Comparison of ENCODE assay signal across 9 mouse cellular contexts in the genomic region with DNA sequence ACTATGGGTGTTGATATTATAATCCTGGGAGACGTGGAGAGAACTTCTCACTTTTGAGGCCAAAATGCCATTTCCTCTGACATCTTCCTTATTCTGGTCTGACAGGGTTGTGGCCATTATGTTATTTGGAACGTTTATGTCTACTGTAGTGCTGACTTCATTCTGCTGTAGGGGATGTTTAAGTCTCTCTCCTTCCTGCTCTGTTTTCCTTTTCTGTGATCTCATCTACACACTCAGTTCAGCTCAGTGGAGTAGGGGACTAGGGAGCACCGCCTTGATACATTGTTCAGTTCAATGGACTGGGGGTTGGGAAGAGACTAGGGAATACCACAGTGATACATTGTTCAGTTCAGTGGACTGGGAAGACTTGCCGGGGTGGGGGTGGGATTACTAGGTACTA. TPM values are rescaled to one million over a fixed set of nuclear protein-coding genes. Genes with fewer than 3 reads are reported as not detected.
A peak's percentile ranks its signal among the peaks of the same experiment; 100 is the strongest.
DNase-seq lines count a peak whose midpoint lies in the region; ATAC-seq and TF ChIP-seq lines count a peak whose summit lies in the region.
"Had no signal": no experiment of that assay in that cellular context is flagged by ENCODE, and none has a peak within 500 bp of the region (broad histone marks: within the 10 kb centered on the region; RNA-seq: fewer than 3 reads in every experiment).

No protein-coding gene starts in this region.

- no peak for TF ChIP-seq EP300 in stomach, postnatal 0 days (optimal IDR thresholded peaks at IDR 0.05)

- H3K27ac ChIP-seq in forebrain, embryonic 14.5 days (ENCODE audit: low read depth, low read length): no peak overlapping the region; the same call in 1 of the 2 replicates
- no peak overlapping the region for H3K27ac ChIP-seq in forebrain, embryonic 12.5 days
- H3K27ac ChIP-seq in lung, embryonic 16.5 days (ENCODE audit: low read length): no peak overlapping the region
- no peak overlapping the region for H3K27ac ChIP-seq in stomach, postnatal 0 days (replicated peaks)

- peak; percentile 21 for DNase-seq in forebrain, embryonic 14.5 days (ENCODE audit: low spot score)
- no peak for DNase-seq in lung, postnatal 10 days
- DNase-seq in embryo, embryonic 11 days: peak; percentile 36
- DNase-seq in naive thymus-derived CD4-positive, alpha-beta T cell, adult 2 months (ENCODE audit: low read depth): peak; percentile 67
- DNase-seq in layer of hippocampus, adult 9-11 months: no peak
- DNase-seq in stomach, postnatal 0 days (ENCODE audit: low spot score): no peak

- WGBS in forebrain, embryonic 14.5 days: 20% methylated on average over 4 of the region's 4 CpGs
- 22% methylated on average over 4 of the region's 4 CpGs for WGBS in forebrain, embryonic 12.5 days
- WGBS in lung, embryonic 16.5 days: 31% methylated on average over 4 of the region's 4 CpGs
- WGBS in stomach, postnatal 0 days: 40% methylated on average over 4 of the region's 4 CpGs

- H3K27me3 ChIP-seq in forebrain, embryonic 14.5 days (replicated peaks; ENCODE audit: control insufficient read depth, insufficient read depth, low read length): no peaks in the 10 kb centered on the region
- no peaks in the 10 kb centered on the region for H3K27me3 ChIP-seq in forebrain, embryonic 12.5 days
- H3K27me3 ChIP-seq in lung, embryonic 16.5 days (ENCODE audit: control insufficient read depth, insufficient read depth, low read depth, low read length): no peaks in the 10 kb centered on the region
- no peaks in the 10 kb centered on the region for H3K27me3 ChIP-seq in stomach, postnatal 0 days (ENCODE audit: control insufficient read depth, insufficient read depth, low read length)
- H3K27me3 ChIP-seq: CH12.LX had no signal

- no peaks in the 10 kb centered on the region for H3K9me3 ChIP-seq in forebrain, embryonic 14.5 days (replicated peaks; ENCODE audit: control insufficient read depth, low read length)
- no peaks in the 10 kb centered on the region for H3K9me3 ChIP-seq in forebrain, embryonic 12.5 days
- no peaks in the 10 kb centered on the region for H3K9me3 ChIP-seq in lung, embryonic 16.5 days (ENCODE audit: control insufficient read depth, low read length)
- no peaks in the 10 kb centered on the region for H3K9me3 ChIP-seq in stomach, postnatal 0 days (ENCODE audit: control insufficient read depth, low read length)

- H3K9ac ChIP-seq in forebrain, embryonic 14.5 days (ENCODE audit: low read length): no peak overlapping the region
- no peak overlapping the region for H3K9ac ChIP-seq in forebrain, embryonic 12.5 days
- no peak overlapping the region for H3K9ac ChIP-seq in lung, embryonic 16.5 days (ENCODE audit: low read length)
- H3K9ac ChIP-seq in stomach, postnatal 0 days (ENCODE audit: low read length): no peak overlapping the region

- no peaks in the 10 kb centered on the region for H3K36me3 ChIP-seq in forebrain, embryonic 14.5 days (ENCODE audit: control insufficient read depth, insufficient read depth, low read length)
- 0 out of 2 replicates have a peak, but pooled peaks cover 3% of the 10 kb centered on the region for H3K36me3 ChIP-seq in forebrain, embryonic 12.5 days (replicated peaks)
- no peaks in the 10 kb centered on the region for H3K36me3 ChIP-seq in lung, embryonic 16.5 days (ENCODE audit: control insufficient read depth, insufficient read depth, low read length)
- H3K36me3 ChIP-seq in stomach, postnatal 0 days (ENCODE audit: control insufficient read depth, insufficient read depth, low read length): no peaks in the 10 kb centered on the region

- no peak overlapping the region for H3K4me2 ChIP-seq in forebrain, embryonic 14.5 days (ENCODE audit: low read length)
- H3K4me2 ChIP-seq in forebrain, embryonic 12.5 days: no peak overlapping the region
- H3K4me2 ChIP-seq in lung, embryonic 16.5 days (ENCODE audit: low read depth, low read length): no peak overlapping the region
- H3K4me2 ChIP-seq in stomach, postnatal 0 days (replicated peaks; ENCODE audit: low read depth): no peak overlapping the region

- H3K4me1 ChIP-seq in forebrain, embryonic 14.5 days (ENCODE audit: control insufficient read depth, insufficient read depth, low read length): peaks cover 33% of the 10 kb centered on the region
- peaks cover 39% of the 10 kb centered on the region for H3K4me1 ChIP-seq in forebrain, embryonic 12.5 days
- peaks cover 25% of the 10 kb centered on the region for H3K4me1 ChIP-seq in lung, embryonic 16.5 days (replicated peaks; ENCODE audit: control insufficient read depth, insufficient read depth, low read length)
- H3K4me1 ChIP-seq in stomach, postnatal 0 days (replicated peaks; ENCODE audit: control insufficient read depth, insufficient read depth): peaks cover 3% of the 10 kb centered on the region

- no peak for ATAC-seq in forebrain, embryonic 14.5 days
- ATAC-seq in forebrain, embryonic 12.5 days (ENCODE audit: low FRiP score): no peak
- peak; percentile 79 for ATAC-seq in lung, embryonic 16.5 days (ENCODE audit: low read depth)
- no peak for ATAC-seq in stomach, postnatal 0 days (ENCODE audit: low FRiP score, low TSS enrichment)

- H3K4me3 ChIP-seq in forebrain, embryonic 14.5 days (ENCODE audit: low read depth, low read length): no peak overlapping the region
- no peak overlapping the region for H3K4me3 ChIP-seq in forebrain, embryonic 12.5 days (replicated peaks)
- no peak overlapping the region for H3K4me3 ChIP-seq in lung, embryonic 16.5 days (ENCODE audit: low read length)
- H3K4me3 ChIP-seq in stomach, postnatal 0 days (ENCODE audit: low read depth, low read length): no peak overlapping the region

- no peak for TF ChIP-seq CTCF in stomach, postnatal 0 days (IDR thresholded peaks at IDR 0.05; ENCODE audit: low read depth)

RNA-seq across cellular contexts. Expression of gene Cdk17, which starts 7.4 kb away (rescaled TPM):
- 52.5 and 53.8 TPM in 2 replicates for polyA plus RNA-seq in forebrain, embryonic 14.5 days (2014; fragmentation: Nextera tagmentation; extraction: Ambion mirVana)
- 44.6 and 45.7 TPM in 2 replicates for polyA plus RNA-seq in forebrain, embryonic 12.5 days (2016; fragmentation: Nextera tagmentation; extraction: Ambion mirVana)
- polyA plus RNA-seq in lung, embryonic 16.5 days (2015; fragmentation: Nextera tagmentation; extraction: Ambion mirVana): 15.0 and 15.8 TPM in 2 replicates
- 8.2 and 8.6 TPM in 2 replicates for polyA plus RNA-seq in stomach, postnatal 0 days (2015; fragmentation: Nextera tagmentation; extraction: Ambion mirVana)

Comparison
In these comparisons a context has a peak if more than half of its experiments do, and no peak if none do; other contexts are left out.
1. DNase-seq: peak in forebrain, embryonic 14.5 days (single experiment), embryo, embryonic 11 days (single experiment) and naive thymus-derived CD4-positive, alpha-beta T cell, adult 2 months (single experiment); none in lung, postnatal 10 days (single experiment), layer of hippocampus, adult 9-11 months (single experiment) and stomach, postnatal 0 days (single experiment).